Mouse (Mus musculus): ENCODE data around the gene Ets1. TPM values are rescaled to one million over a fixed set of nuclear protein-coding genes. Genes with fewer than 3 reads are reported as not detected.
A peak's percentile ranks its signal among the peaks of the same experiment; 100 is the strongest.

Ets1 gene
- polyA plus RNA-seq, 1 experiment from 2014 or later: 34.5 TPM

DNA sequence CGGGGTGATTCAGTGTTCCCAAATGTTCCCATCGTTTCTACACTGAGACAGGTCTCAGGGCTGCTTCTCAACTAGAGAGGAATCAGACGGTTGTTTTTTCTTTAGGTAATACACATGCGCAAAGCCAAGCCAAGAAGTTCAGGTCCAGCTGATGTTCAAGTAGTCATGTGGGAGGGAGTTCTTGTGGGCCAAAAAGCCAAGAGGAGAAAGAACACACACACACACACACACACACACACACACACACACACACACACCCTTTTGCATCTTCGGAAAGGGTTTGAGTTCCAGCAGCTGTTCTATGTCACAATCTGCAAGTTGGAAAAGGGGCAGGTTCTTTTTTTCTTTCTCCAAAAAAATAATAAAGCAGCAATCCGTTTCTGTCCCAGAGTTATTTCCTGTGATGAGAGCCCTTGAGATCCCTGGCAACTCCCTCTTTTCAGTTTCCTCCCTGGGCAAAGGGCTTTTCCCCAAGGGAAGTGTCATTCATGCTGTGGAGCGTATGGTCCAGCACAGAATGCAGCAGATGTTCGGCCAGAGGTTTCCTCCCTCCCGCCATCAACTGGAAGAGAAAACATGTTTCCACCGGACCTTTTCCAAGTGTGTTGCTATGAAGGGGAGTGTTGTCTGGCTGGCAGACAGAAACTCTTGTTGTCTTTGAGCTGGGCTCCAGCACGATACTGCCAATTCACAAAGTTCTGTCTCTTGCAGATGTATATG, 10.7 kb downstream of the Ets1 start:
- Histone ChIP-seq H3K9ac (replicated peaks; ENCODE audit: low read length) (no peak overlapping the region), H3K27me3 (ENCODE audit: control insufficient read depth, insufficient read depth, low read length) (no peaks in the 10 kb centered on the region), H3K27ac (replicated peaks; ENCODE audit: low read depth, low read length) (no peak overlapping the region), H3K4me2 (ENCODE audit: low read depth, low read length) (0 out of 2 replicates have a peak overlapping the region, but pooled peaks have one; percentile 6), H3K4me1 (ENCODE audit: control insufficient read depth, insufficient read depth, low read length) (peaks cover 3% of the 10 kb centered on the region; the same call in 1 of the 2 replicates), H3K4me3 (ENCODE audit: low read depth, low read length) (no peak overlapping the region), H3K9me3 (replicated peaks; ENCODE audit: control insufficient read depth, low read length) (no peaks in the 10 kb centered on the region), H3K36me3 (replicated peaks; ENCODE audit: control insufficient read depth, insufficient read depth, low read depth, low read length) (no peaks in the 10 kb centered on the region)
- no peak for ATAC-seq (replicated peaks; ENCODE audit: insufficient number of reproducible peaks, low FRiP score, low TSS enrichment, low read depth)
- 29% methylated on average over 11 of the region's 11 CpGs for WGBS
- no peak for DNase-seq (ENCODE audit: low spot score)

DNA sequence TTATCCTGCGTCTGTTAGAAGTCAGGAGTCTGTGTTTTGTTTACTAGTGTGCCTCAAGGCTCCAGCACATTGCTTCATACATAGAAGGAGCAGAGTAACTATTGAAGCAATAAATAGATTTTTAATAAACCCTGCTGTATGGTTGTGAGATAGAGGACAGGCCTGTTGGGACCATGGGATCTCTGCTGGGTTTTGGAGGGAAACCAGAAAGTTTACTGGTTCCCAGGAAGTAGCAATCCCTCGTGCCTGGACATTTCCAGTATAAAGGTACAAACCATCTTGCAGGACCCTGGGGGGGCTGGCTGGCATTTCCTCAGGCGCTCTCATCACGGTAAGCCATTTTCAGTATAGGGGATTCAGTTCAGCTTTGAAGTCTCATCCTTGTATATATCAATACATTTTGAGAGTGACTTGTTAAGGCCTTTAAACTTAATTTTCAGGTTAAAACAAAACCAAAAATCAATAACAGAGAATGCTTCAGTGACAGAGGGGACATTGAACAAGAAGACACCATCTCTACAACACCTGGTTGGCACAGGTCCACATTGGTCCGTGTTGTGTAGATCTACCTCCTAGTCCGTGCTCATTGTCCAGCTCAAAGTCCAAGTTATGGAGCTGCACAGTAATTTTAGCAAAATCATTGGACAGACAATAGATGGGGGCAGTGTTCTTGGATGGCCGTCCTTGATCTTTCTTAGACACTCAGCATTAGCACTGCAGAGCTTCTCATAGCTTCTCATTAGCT, 11.7 kb downstream of the Ets1 start:
- H3K9me3 ChIP-seq (replicated peaks; ENCODE audit: control insufficient read depth, low read length): no peaks in the 10 kb centered on the region
- 85% methylated on average over 7 of the region's 7 CpGs for WGBS
- no peak overlapping the region for H3K27ac ChIP-seq (replicated peaks; ENCODE audit: low read depth, low read length)
- H3K36me3 ChIP-seq (replicated peaks; ENCODE audit: control insufficient read depth, insufficient read depth, low read depth, low read length): no peaks in the 10 kb centered on the region
- no peak overlapping the region for H3K4me3 ChIP-seq (ENCODE audit: low read depth, low read length)
- H3K9ac ChIP-seq (replicated peaks; ENCODE audit: low read length): no peak overlapping the region
- H3K27me3 ChIP-seq (ENCODE audit: control insufficient read depth, insufficient read depth, low read length): no peaks in the 10 kb centered on the region
- DNase-seq (ENCODE audit: low spot score) (no peak), ATAC-seq (replicated peaks; ENCODE audit: insufficient number of reproducible peaks, low FRiP score, low TSS enrichment, low read depth) (no peak)
- peaks cover 3% of the 10 kb centered on the region; the same call in 1 of the 2 replicates for H3K4me1 ChIP-seq (ENCODE audit: control insufficient read depth, insufficient read depth, low read length)
- no peak overlapping the region for H3K4me2 ChIP-seq (ENCODE audit: low read depth, low read length)

DNA sequence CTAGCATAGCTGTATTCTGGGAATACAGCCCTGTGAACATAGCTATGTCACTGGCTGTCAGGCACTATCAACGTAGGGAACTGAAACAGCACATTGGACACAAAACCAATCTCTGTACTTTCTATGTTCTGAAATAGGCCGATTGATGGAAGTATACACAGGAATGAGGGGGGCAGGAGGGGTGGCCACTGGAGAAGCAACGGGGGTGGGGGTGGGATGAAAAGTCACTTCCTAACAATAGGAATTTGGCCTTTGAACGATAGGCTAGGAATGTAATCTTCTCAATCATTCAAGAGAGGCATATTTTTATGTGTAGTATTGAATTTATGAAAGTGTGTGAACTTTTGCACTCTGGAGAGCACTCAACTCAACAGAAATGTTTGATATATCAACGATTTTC, 12.3 kb downstream of the Ets1 start:
- DNase-seq (ENCODE audit: low spot score) (no peak), ATAC-seq (replicated peaks; ENCODE audit: insufficient number of reproducible peaks, low FRiP score, low TSS enrichment, low read depth) (no peak)
- H3K4me2 ChIP-seq (ENCODE audit: low read depth, low read length): no peak overlapping the region
- no peaks in the 10 kb centered on the region for H3K27me3 ChIP-seq (ENCODE audit: control insufficient read depth, insufficient read depth, low read length)
- WGBS: 85% methylated on average over 5 of the region's 5 CpGs
- peaks cover 3% of the 10 kb centered on the region; the same call in 1 of the 2 replicates for H3K4me1 ChIP-seq (ENCODE audit: control insufficient read depth, insufficient read depth, low read length)
- H3K36me3 ChIP-seq (replicated peaks; ENCODE audit: control insufficient read depth, insufficient read depth, low read depth, low read length): no peaks in the 10 kb centered on the region
- no peak overlapping the region for H3K27ac ChIP-seq (replicated peaks; ENCODE audit: low read depth, low read length)
- no peak overlapping the region for H3K9ac ChIP-seq (replicated peaks; ENCODE audit: low read length)
- H3K4me3 ChIP-seq (ENCODE audit: low read depth, low read length): no peak overlapping the region
- H3K9me3 ChIP-seq (replicated peaks; ENCODE audit: control insufficient read depth, low read length): no peaks in the 10 kb centered on the region

DNA sequence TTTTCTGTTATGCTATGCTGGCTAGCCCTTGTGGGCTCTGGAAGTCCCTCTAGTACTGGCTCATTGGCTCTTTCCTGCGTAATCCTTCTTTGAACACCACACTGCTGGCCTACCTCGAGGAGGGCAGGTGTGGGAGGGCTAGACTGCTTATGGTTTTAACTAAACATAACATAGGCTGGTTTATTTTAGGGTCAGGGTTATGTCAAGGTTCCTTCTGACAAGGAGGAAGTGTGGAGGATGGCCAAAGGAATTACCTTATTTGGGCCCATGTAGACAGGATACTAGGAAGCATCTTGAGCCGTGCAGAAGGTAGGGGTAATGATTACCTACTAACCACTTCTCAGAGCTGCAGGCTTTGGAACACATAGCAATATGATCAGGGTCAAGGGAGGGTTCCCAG, 14.7 kb downstream of the Ets1 start:
- WGBS: 78% methylated on average over 3 of the region's 3 CpGs
- H3K9ac ChIP-seq (replicated peaks; ENCODE audit: low read length): no peak overlapping the region
- no peaks in the 10 kb centered on the region for H3K9me3 ChIP-seq (replicated peaks; ENCODE audit: control insufficient read depth, low read length)
- no peak overlapping the region for H3K4me3 ChIP-seq (ENCODE audit: low read depth, low read length)
- H3K27me3 ChIP-seq (ENCODE audit: control insufficient read depth, insufficient read depth, low read length): no peaks in the 10 kb centered on the region
- peaks cover 3% of the 10 kb centered on the region; the same call in 1 of the 2 replicates for H3K4me1 ChIP-seq (ENCODE audit: control insufficient read depth, insufficient read depth, low read length)
- no peak for ATAC-seq (replicated peaks; ENCODE audit: insufficient number of reproducible peaks, low FRiP score, low TSS enrichment, low read depth)
- no peak for DNase-seq (ENCODE audit: low spot score)
- H3K4me2 ChIP-seq (ENCODE audit: low read depth, low read length): no peak overlapping the region
- H3K36me3 ChIP-seq (replicated peaks; ENCODE audit: control insufficient read depth, insufficient read depth, low read depth, low read length): no peaks in the 10 kb centered on the region
- H3K27ac ChIP-seq (replicated peaks; ENCODE audit: low read depth, low read length): no peak overlapping the region

DNA sequence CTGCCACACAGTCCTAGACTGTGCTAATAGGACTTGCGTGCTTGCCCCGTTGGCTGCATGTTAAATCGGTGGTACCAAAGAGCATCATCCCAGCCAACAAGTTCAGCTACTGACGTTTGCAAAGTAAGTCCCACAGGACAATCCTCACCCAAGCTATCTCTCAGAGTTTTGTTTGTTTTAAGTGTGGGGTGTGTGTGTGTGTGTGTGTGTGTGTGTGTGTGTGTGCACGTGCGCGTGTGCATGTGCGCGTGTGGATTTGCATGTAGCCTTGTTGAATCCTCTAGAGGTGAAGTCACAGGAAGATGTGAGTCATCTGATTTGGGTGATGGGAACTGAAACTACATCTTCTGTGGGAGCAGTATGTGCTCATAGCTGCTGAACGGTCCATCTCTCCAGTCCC, 16.1 kb downstream of the Ets1 start:
- WGBS: 91% methylated on average over 10 of the region's 10 CpGs
- H3K9me3 ChIP-seq (replicated peaks; ENCODE audit: control insufficient read depth, low read length): no peaks in the 10 kb centered on the region
- no peak overlapping the region for H3K27ac ChIP-seq (replicated peaks; ENCODE audit: low read depth, low read length)
- no peaks in the 10 kb centered on the region for H3K27me3 ChIP-seq (ENCODE audit: control insufficient read depth, insufficient read depth, low read length)
- no peaks in the 10 kb centered on the region for H3K4me1 ChIP-seq (ENCODE audit: control insufficient read depth, insufficient read depth, low read length)
- ATAC-seq (replicated peaks; ENCODE audit: insufficient number of reproducible peaks, low FRiP score, low TSS enrichment, low read depth): no peak
- DNase-seq (ENCODE audit: low spot score): no peak
- no peaks in the 10 kb centered on the region for H3K36me3 ChIP-seq (replicated peaks; ENCODE audit: control insufficient read depth, insufficient read depth, low read depth, low read length)
- no peak overlapping the region for H3K9ac ChIP-seq (replicated peaks; ENCODE audit: low read length)
- no peak overlapping the region for H3K4me2 ChIP-seq (ENCODE audit: low read depth, low read length)
- H3K4me3 ChIP-seq (ENCODE audit: low read depth, low read length): no peak overlapping the region

DNA sequence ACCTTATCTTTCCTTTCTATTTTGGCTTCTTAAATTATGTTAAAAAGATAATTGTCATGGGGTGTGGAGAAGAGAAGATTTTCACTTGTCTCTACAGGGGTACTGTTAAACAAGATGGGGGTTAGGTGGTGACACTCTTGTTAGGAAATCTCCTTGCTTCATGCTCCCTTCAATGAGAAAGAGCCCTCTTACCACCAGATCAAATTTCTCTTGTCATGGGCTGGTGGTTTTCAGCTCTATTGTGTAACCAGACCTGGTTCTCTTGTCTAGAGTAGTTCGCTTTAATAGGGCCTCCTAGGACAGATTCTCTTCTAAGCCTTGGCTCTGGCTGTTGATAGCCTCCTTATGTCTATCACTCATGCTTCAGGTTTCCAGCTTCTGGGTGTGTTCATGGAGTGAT, 18.3 kb downstream of the Ets1 start:
- H3K36me3 ChIP-seq (replicated peaks; ENCODE audit: control insufficient read depth, insufficient read depth, low read depth, low read length): no peaks in the 10 kb centered on the region
- 91% methylated on average over 1 of the region's 1 CpGs for WGBS
- no peak for DNase-seq (ENCODE audit: low spot score)

DNA sequence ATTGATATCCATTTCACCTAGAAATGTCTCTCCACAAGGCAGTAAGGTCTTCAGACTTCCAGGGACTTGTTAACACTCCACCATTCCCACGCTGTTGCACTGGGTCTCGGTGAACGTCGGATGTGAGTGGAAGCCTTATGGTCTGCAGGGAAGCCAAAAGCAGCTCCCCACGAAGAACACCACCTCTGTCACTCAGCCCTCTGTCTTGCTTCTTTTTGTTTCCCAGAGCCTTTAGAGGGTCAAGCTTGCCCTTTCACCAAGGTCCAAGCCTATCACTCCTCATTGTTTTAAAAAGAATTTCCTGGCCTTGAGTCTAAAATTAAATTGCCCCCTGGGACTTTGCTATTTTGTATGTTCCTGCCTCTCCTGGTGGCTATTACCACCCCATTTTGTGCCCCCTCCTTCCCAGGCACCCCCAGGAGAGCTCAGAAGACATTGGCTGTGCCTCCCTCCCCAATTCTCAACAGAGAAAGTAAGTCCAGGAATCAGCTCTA, 20.4 kb downstream of the Ets1 start:
- 67% methylated on average over 5 of the region's 5 CpGs for WGBS
- no peaks in the 10 kb centered on the region for H3K9me3 ChIP-seq (replicated peaks; ENCODE audit: control insufficient read depth, low read length)
- ATAC-seq (replicated peaks; ENCODE audit: insufficient number of reproducible peaks, low FRiP score, low TSS enrichment, low read depth): no peak

More for the DNA sequence above, 18.3 kb downstream of the Ets1 start:
- no peak overlapping the region for H3K4me3 ChIP-seq (ENCODE audit: low read depth, low read length)
- H3K9me3 ChIP-seq (replicated peaks; ENCODE audit: control insufficient read depth, low read length): no peaks in the 10 kb centered on the region
- H3K27ac ChIP-seq (replicated peaks; ENCODE audit: low read depth, low read length): no peak overlapping the region
- H3K27me3 ChIP-seq (ENCODE audit: control insufficient read depth, insufficient read depth, low read length): no peaks in the 10 kb centered on the region
- no peaks in the 10 kb centered on the region for H3K4me1 ChIP-seq (ENCODE audit: control insufficient read depth, insufficient read depth, low read length)
- no peak overlapping the region for H3K4me2 ChIP-seq (ENCODE audit: low read depth, low read length)
- ATAC-seq (replicated peaks; ENCODE audit: insufficient number of reproducible peaks, low FRiP score, low TSS enrichment, low read depth): no peak
- no peak overlapping the region for H3K9ac ChIP-seq (replicated peaks; ENCODE audit: low read length)

DNA sequence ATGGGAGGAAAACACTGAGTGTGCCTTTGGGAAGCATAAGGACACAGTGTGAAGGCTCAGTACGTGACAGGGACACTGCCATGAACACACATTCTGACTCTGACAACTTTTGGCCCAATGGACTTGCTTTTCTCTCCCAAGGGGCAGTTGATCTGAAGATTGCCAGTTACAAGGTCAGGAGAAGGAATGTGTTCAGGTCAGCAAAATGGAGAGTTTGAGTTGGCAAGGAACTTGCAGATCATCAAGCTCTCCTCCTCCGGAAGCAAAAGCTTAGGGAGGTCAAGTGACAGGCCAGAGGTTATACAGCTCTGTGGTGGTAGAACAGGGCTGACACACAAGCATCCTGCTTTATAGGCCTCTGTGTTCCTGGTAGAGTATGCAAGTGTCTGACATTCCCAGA, 21.1 kb downstream of the Ets1 start:
- 30% methylated on average over 2 of the region's 2 CpGs for WGBS

More for the DNA sequence above, 20.4 kb downstream of the Ets1 start:
- H3K27ac ChIP-seq (replicated peaks; ENCODE audit: low read depth, low read length): no peak overlapping the region
- H3K4me2 ChIP-seq (ENCODE audit: low read depth, low read length): no peak overlapping the region
- H3K27me3 ChIP-seq (ENCODE audit: control insufficient read depth, insufficient read depth, low read length): no peaks in the 10 kb centered on the region
- DNase-seq (ENCODE audit: low spot score): no peak
- no peaks in the 10 kb centered on the region for H3K36me3 ChIP-seq (replicated peaks; ENCODE audit: control insufficient read depth, insufficient read depth, low read depth, low read length)
- no peaks in the 10 kb centered on the region for H3K4me1 ChIP-seq (ENCODE audit: control insufficient read depth, insufficient read depth, low read length)
- no peak overlapping the region for H3K4me3 ChIP-seq (ENCODE audit: low read depth, low read length)
- H3K9ac ChIP-seq (replicated peaks; ENCODE audit: low read length): no peak overlapping the region

More for the DNA sequence above, 21.1 kb downstream of the Ets1 start:
- Histone ChIP-seq H3K27me3 (ENCODE audit: control insufficient read depth, insufficient read depth, low read length) (no peaks in the 10 kb centered on the region), H3K4me3 (ENCODE audit: low read depth, low read length) (no peak overlapping the region), H3K27ac (replicated peaks; ENCODE audit: low read depth, low read length) (no peak overlapping the region), H3K9me3 (replicated peaks; ENCODE audit: control insufficient read depth, low read length) (no peaks in the 10 kb centered on the region), H3K9ac (replicated peaks; ENCODE audit: low read length) (no peak overlapping the region), H3K4me2 (ENCODE audit: low read depth, low read length) (no peak overlapping the region), H3K36me3 (replicated peaks; ENCODE audit: control insufficient read depth, insufficient read depth, low read depth, low read length) (no peaks in the 10 kb centered on the region), H3K4me1 (ENCODE audit: control insufficient read depth, insufficient read depth, low read length) (no peaks in the 10 kb centered on the region)
- no peak for DNase-seq (ENCODE audit: low spot score)
- no peak for ATAC-seq (replicated peaks; ENCODE audit: insufficient number of reproducible peaks, low FRiP score, low TSS enrichment, low read depth)

Measured in embryonic facial prominence, embryonic 11.5 days (tissue).